Comparison of ENCODE assay signal across 26 mouse cellular contexts in genomic region chr17:63690829-63691689, GRCm38 (mm10).
DNase-seq lines count a peak whose midpoint lies in the region; ATAC-seq and TF ChIP-seq lines count a peak whose summit lies in the region.
"Had no signal": no experiment of that assay in that cellular context is flagged by ENCODE, and none has a peak within 500 bp of the region (broad histone marks: within the 10 kb centered on the region; RNA-seq: fewer than 3 reads in every experiment).

No protein-coding gene starts in this region.

- no peaks in the 10 kb centered on the region for H3K9me3 ChIP-seq in kidney, embryonic 14.5 days (ENCODE audit: control insufficient read depth, low read length)
- H3K9me3 ChIP-seq in lung, embryonic 14.5 days (ENCODE audit: low read depth, low read length): no peaks in the 10 kb centered on the region
- H3K9me3 ChIP-seq: embryonic facial prominence, embryonic 15.5 days; forebrain, embryonic 10.5 days; G1E; heart, embryonic 10.5 days; heart, embryonic 15.5 days; hindbrain, embryonic 12.5 days had no signal

- no peaks in the 10 kb centered on the region for H3K4me1 ChIP-seq in heart, adult 2 months (ENCODE audit: control insufficient read depth, insufficient read depth, low read length)
- H3K4me1 ChIP-seq in kidney, embryonic 14.5 days (ENCODE audit: control insufficient read depth, insufficient read depth, low read length): peaks cover 4% of the 10 kb centered on the region; the same call in 1 of the 2 replicates
- H3K4me1 ChIP-seq in lung, embryonic 14.5 days (ENCODE audit: insufficient read depth): peaks cover 6% of the 10 kb centered on the region; the same call in 1 of the 2 replicates
- H3K4me1 ChIP-seq: heart, embryonic 10.5 days; heart, embryonic 15.5 days; hindbrain, embryonic 12.5 days had no signal

- no peaks in the 10 kb centered on the region for H3K79me2 ChIP-seq in heart, adult 2 months (replicated peaks; ENCODE audit: control insufficient read depth, insufficient read depth, low read length)

- no peak for TF ChIP-seq CTCF in heart, adult 2 months (IDR thresholded peaks at IDR 0.05)
- TF ChIP-seq CTCF in lung, embryonic 14.5 days (IDR thresholded peaks at IDR 0.05; ENCODE audit: low read depth): no peak

- H3K36me3 ChIP-seq in heart, adult 2 months (ENCODE audit: control insufficient read depth, insufficient read depth, low read length): no peaks in the 10 kb centered on the region
- H3K36me3 ChIP-seq in kidney, embryonic 14.5 days (ENCODE audit: control insufficient read depth, insufficient read depth, low read length): no peaks in the 10 kb centered on the region
- no peaks in the 10 kb centered on the region for H3K36me3 ChIP-seq in lung, embryonic 14.5 days (ENCODE audit: insufficient read depth)
- H3K36me3 ChIP-seq: embryonic facial prominence, embryonic 15.5 days; forebrain, embryonic 10.5 days; G1E; heart, embryonic 10.5 days; heart, embryonic 15.5 days; hindbrain, embryonic 12.5 days had no signal

- intact Hi-C loops in heart, adult 2 months (cut with DNase I): no loop called here

- H3K4me2 ChIP-seq in kidney, embryonic 14.5 days (replicated peaks; ENCODE audit: low read depth, low read length): no peak overlapping the region
- no peak overlapping the region for H3K4me2 ChIP-seq in lung, embryonic 14.5 days
- H3K4me2 ChIP-seq: embryonic facial prominence, embryonic 15.5 days; heart, embryonic 15.5 days; hindbrain, embryonic 12.5 days had no signal

- peak; percentile 64; the same call in 1 of the 2 replicates for ATAC-seq in kidney, embryonic 14.5 days (ENCODE audit: low FRiP score, low TSS enrichment)
- peak; percentile 28; the same call in 1 of the 2 replicates for ATAC-seq in lung, embryonic 14.5 days (ENCODE audit: insufficient read depth)
- ATAC-seq: CD4-positive, CD25-positive, alpha-beta regulatory T cell, adult 4 months; forebrain, embryonic 14.5 days; hindbrain, embryonic 16.5 days; inflammation-experienced regulatory T-cells, adult 6 months had no signal

- TF ChIP-seq EP300 in heart, adult 2 months (IDR thresholded peaks at IDR 0.05; ENCODE audit: insufficient read depth, low read depth, low read length): no peak

- no peak overlapping the region for H3K9ac ChIP-seq in heart, adult 2 months (ENCODE audit: low read depth, low read length)
- no peak overlapping the region for H3K9ac ChIP-seq in kidney, embryonic 14.5 days (ENCODE audit: low read depth, low read length)
- no peak overlapping the region for H3K9ac ChIP-seq in lung, embryonic 14.5 days
- H3K9ac ChIP-seq: embryonic facial prominence, embryonic 15.5 days; heart, embryonic 15.5 days; hindbrain, embryonic 12.5 days had no signal

- no peak overlapping the region for H3K4me3 ChIP-seq in heart, adult 2 months
- H3K4me3 ChIP-seq in kidney, embryonic 14.5 days (ENCODE audit: low read length): no peak overlapping the region
- H3K4me3 ChIP-seq in lung, embryonic 14.5 days (ENCODE audit: low read depth, low read length): no peak overlapping the region
- H3K4me3 ChIP-seq: embryonic facial prominence, embryonic 15.5 days; erythroblast, embryonic 14.5 days; forebrain, embryonic 10.5 days; gastrocnemius, adult 2 months; heart, embryonic 10.5 days; heart, embryonic 15.5 days; hindbrain, embryonic 12.5 days had no signal

- 65% methylated on average over 11 of the region's 11 CpGs for WGBS in heart, adult 2 months
- 63% methylated on average over 11 of the region's 11 CpGs for WGBS in kidney, embryonic 14.5 days
- WGBS in lung, embryonic 14.5 days: 52% methylated on average over 11 of the region's 11 CpGs

- no peak overlapping the region for H3K27ac ChIP-seq in heart, adult 2 months
- no peak overlapping the region for H3K27ac ChIP-seq in kidney, embryonic 14.5 days (ENCODE audit: low read depth, low read length)
- H3K27ac ChIP-seq in lung, embryonic 14.5 days (ENCODE audit: low read depth): no peak overlapping the region
- H3K27ac ChIP-seq: embryonic facial prominence, embryonic 15.5 days; forebrain, embryonic 10.5 days; gastrocnemius, adult 2 months; heart, embryonic 10.5 days; heart, embryonic 15.5 days; hindbrain, embryonic 12.5 days had no signal

- no peak for TF ChIP-seq POLR2A in heart, adult 2 months (IDR thresholded peaks at IDR 0.05; ENCODE audit: insufficient read depth, low read depth, low read length)

- DNase-seq in cerebellum, adult 9-11 months: peak; percentile 18
- no peak for DNase-seq in cerebellum, adult 9-10 months
- DNase-seq in heart, adult 11 months: peak; percentile 55
- DNase-seq in heart, adult 2 months: no peak
- no peak for DNase-seq in kidney, postnatal 36 days
- DNase-seq in lung, embryonic 14.5 days: no peak
- DNase-seq in lung, postnatal 10 days: no peak
- DNase-seq: adrenal gland, adult 8-10 months; adrenal gland, postnatal 36 days; B cell, adult 2 months; cerebellum, adult 11 months; gastrocnemius, adult 2 months; gastrocnemius, postnatal 25 days; heart, postnatal 4 days had no signal

- no peaks in the 10 kb centered on the region for H3K27me3 ChIP-seq in heart, adult 2 months (ENCODE audit: control insufficient read depth, insufficient read depth, low read length)
- H3K27me3 ChIP-seq in kidney, embryonic 14.5 days (ENCODE audit: control insufficient read depth, insufficient read depth, low read length): no peaks in the 10 kb centered on the region
- H3K27me3 ChIP-seq in lung, embryonic 14.5 days (ENCODE audit: insufficient read depth, low read length): no peaks in the 10 kb centered on the region
- H3K27me3 ChIP-seq: embryonic facial prominence, embryonic 15.5 days; heart, embryonic 15.5 days; hindbrain, embryonic 12.5 days had no signal

Comparison
In these comparisons a context has a peak if more than half of its experiments do, and no peak if none do; other contexts are left out.
1. DNase-seq: peak in cerebellum, adult 9-11 months (single experiment) and heart, adult 11 months (single experiment); none in cerebellum, adult 9-10 months (single experiment), heart, adult 2 months (0 of 2), kidney, postnatal 36 days (0 of 2), lung, embryonic 14.5 days (single experiment) and lung, postnatal 10 days (single experiment).